Mouse (Mus musculus) limb, embryonic 12.5 days (tissue): ENCODE data around the gene Camsap3. TPM values are rescaled to one million over a fixed set of nuclear protein-coding genes. Genes with fewer than 3 reads are reported as not detected.
A peak's percentile ranks its signal among the peaks of the same experiment; 100 is the strongest.

Experiments
- ATAC-seq: fragments of 200-750 bp; cut with Nextera tagmentation; 2 replicates; pipeline ENCODE4 v1.8.0; 2017; ENCODE audit warnings: low read depth, moderate TSS enrichment; ENCODE audit not compliant: insufficient number of reproducible peaks, insufficient read depth, low FRiP score, low TSS enrichment
- H3K27ac ChIP-seq: fragments of 300-500 bp; sonication (generic); 2 replicates; pipeline ENCODE4 v1.5.1; 2016; ENCODE audit warnings: mild to moderate bottlenecking, moderate library complexity
- H3K27me3 ChIP-seq: fragments of 300-500 bp; sonication (generic); 2 replicates; pipeline ENCODE4 v1.6.1; 2016; ENCODE audit warnings: mild to moderate bottlenecking, moderate library complexity
- H3K36me3 ChIP-seq: fragments of 300-500 bp; sonication (generic); 2 replicates; pipeline ENCODE4 v1.6.1; 2016; ENCODE audit warnings: mild to moderate bottlenecking, moderate library complexity
- H3K4me1 ChIP-seq: fragments of 300-500 bp; sonication (generic); replicated peaks from 2 replicates; pipeline ENCODE4 v1.6.1; 2016
- H3K4me2 ChIP-seq: fragments of 300-500 bp; sonication (generic); 2 replicates; pipeline ENCODE4 v1.6.1; 2016; ENCODE audit warnings: mild to moderate bottlenecking, moderate library complexity
- H3K4me3 ChIP-seq: fragments of 300-500 bp; sonication (generic); replicated peaks from 2 replicates; pipeline ENCODE4 v1.5.1; 2016; ENCODE audit warnings: mild to moderate bottlenecking
- H3K9ac ChIP-seq: fragments of 300-500 bp; sonication (generic); replicated peaks from 2 replicates; pipeline ENCODE4 v1.6.1; 2016; ENCODE audit warnings: mild to moderate bottlenecking, moderate library complexity
- H3K9me3 ChIP-seq: fragments of 300-500 bp; sonication (generic); 2 replicates; pipeline ENCODE4 v1.6.1; 2016; ENCODE audit warnings: mild to moderate bottlenecking, moderate library complexity
- WGBS: fragments of 180-500 bp; shearing (Covaris S2); methylation state at CpG from one replicate; pipeline ENCODE4 v1.1.7; 2016; 5-methylcytosine and 5-hydroxymethylcytosine counted together
- polyA plus RNA-seq: library from polyadenylated mRNA; unstranded; fragments of >200 nt; fragmentation: Nextera tagmentation; extraction: Ambion mirVana; gene quantifications from 2 replicates; pipeline ENCODE4 v1.2.1, GENCODE M21; 2016

Camsap3 gene
- polyA plus RNA-seq, 1 experiment from 2014 or later: 7.0 TPM

DNA sequence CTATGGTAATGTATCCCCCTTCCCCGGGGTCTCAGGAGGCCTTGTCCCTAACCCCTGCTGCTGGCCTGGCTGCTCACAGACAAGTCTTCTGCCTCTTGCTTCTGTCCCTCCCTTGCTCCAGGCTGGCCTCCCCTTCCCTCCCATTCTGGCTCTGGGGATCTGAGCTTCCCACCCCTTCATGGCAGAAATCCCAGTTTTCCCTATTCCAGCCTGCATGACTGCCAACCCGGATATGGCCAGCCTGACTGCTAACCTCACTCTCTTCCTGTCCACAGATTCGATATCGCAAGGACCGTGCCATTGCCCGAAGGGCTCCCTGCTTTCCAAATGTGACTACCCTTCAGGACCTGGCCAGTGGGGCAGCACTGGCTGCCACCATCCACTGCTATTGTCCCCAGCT, 13.3 kb downstream of the Camsap3 start:
- no peak for ATAC-seq

DNA sequence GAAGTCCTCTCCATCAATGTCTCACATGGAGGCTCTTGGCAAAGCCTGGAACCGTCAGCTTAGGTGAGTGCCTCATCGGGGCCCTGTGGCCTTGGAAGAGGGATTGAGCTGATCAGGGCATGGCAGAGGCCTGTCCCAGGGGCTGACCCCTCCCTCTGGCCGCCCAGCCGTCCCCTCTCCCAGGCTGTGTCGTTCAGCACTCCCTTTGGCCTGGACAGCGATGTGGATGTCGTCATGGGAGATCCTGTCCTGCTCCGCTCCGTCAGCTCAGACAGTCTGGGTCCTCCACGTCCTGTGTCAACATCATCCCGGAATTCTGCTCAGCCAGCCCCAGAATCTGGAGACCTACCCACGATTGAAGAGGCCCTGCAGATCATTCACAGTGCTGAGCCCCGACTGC, 16.3 kb downstream of the Camsap3 start:
- Histone ChIP-seq H3K4me1 (no peaks in the 10 kb centered on the region), H3K4me2 (no peak overlapping the region), H3K4me3 (no peak overlapping the region), H3K27me3 (no peaks in the 10 kb centered on the region), H3K9me3 (no peaks in the 10 kb centered on the region), H3K27ac (no peak overlapping the region), H3K36me3 (peaks cover 86% of the 10 kb centered on the region), H3K9ac (no peak overlapping the region)
- no peak for ATAC-seq
- WGBS: 77% methylated on average over 13 of the region's 13 CpGs

More for the DNA sequence above, 13.3 kb downstream of the Camsap3 start:
- no peaks in the 10 kb centered on the region for H3K27me3 ChIP-seq
- no peaks in the 10 kb centered on the region for H3K4me1 ChIP-seq
- no peak overlapping the region for H3K9ac ChIP-seq
- 91% methylated on average over 6 of the region's 6 CpGs for WGBS
- H3K36me3 ChIP-seq: peaks cover 57% of the 10 kb centered on the region
- no peak overlapping the region for H3K4me2 ChIP-seq
- no peak overlapping the region for H3K4me3 ChIP-seq
- H3K27ac ChIP-seq: no peak overlapping the region
- H3K9me3 ChIP-seq: no peaks in the 10 kb centered on the region

DNA sequence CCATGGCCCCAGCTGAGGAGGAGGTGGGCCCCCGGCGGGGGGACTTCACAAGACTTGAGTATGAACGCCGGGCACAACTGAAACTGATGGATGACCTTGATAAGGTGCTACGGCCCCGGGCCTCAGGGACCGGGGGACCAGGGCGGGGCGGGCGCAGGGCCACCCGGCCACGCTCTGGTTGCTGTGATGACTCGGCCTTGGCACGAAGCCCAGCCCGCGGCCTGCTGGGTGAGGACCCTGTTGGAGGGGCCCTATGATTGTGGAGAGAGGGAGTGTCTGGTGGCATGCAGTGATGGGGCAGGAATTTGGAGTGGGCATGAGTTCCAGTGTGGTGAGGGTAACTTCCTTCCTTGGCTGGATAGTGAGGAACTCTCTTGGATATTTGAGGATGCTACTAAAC, 19.5 kb downstream of the Camsap3 start:
- Histone ChIP-seq H3K9me3 (no peaks in the 10 kb centered on the region), H3K27me3 (no peaks in the 10 kb centered on the region), H3K4me1 (no peaks in the 10 kb centered on the region), H3K36me3 (peaks cover 91% of the 10 kb centered on the region), H3K4me2 (no peak overlapping the region), H3K9ac (no peak overlapping the region), H3K4me3 (no peak overlapping the region), H3K27ac (no peak overlapping the region)
- no peak for ATAC-seq
- 88% methylated on average over 16 of the region's 16 CpGs for WGBS

DNA sequence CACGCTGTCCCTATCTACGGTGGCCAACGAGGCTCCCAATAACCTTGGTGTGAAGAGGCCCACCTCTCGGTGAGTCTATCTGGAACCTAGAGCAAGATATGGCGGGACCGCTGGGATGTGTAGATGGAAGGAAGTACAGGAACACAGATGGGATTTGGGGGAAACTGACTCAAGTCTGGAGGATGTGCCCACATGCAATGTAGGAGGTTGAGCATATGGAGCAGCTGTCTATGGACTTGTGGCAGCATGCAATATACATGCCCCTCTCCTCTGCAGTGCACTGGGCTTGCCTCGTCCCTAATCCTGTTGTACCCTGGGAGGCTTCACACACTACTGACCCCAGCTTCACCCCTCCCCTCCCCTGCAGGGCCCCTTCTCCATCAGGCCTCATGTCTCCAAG, 20.7 kb downstream of the Camsap3 start:
- no peak overlapping the region for H3K9ac ChIP-seq
- H3K4me2 ChIP-seq: no peak overlapping the region
- H3K4me3 ChIP-seq: no peak overlapping the region
- H3K27ac ChIP-seq: no peak overlapping the region
- no peaks in the 10 kb centered on the region for H3K27me3 ChIP-seq
- no peak for ATAC-seq
- H3K9me3 ChIP-seq: no peaks in the 10 kb centered on the region
- no peaks in the 10 kb centered on the region for H3K4me1 ChIP-seq
- WGBS: 94% methylated on average over 7 of the region's 7 CpGs
- H3K36me3 ChIP-seq: peaks cover 99% of the 10 kb centered on the region

DNA sequence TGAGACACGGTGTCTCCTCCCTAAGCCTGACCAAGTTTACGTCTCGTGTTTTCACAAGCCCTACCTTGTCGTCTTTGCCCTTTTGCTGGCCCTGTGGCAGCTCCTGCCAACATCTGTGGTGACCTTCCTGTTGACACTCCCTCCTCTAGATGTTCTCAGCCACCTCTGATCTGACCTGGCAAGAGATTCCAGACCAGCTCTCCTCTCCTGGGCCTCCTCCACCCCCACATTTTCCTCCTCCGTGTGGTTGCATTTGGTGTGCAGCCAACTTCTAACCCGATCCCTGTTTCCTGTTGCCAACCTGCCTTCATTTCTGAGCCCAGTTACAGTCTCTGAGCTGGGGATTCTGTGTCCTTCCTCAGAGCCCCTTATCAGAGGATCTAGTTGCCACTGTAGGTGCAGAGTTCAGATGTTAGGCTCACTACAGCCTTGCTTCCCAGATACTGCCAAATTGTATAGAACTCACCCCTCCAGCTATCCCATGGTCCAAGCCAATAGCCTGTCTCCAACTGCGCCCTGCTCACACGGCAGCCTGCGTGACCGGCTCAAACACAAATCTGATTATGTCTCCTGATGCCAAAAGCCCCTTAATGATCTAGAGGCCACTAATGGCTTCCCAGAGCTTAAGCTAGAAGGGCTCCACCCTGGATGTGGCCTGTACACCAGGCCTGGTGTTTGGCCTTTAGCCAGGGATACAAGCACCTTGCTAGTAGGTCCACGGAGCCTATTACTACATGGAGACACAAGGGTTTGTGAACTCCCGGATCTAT, 22.1 kb downstream of the Camsap3 start:
- no peak overlapping the region for H3K27ac ChIP-seq
- peaks cover 100% of the 10 kb centered on the region for H3K36me3 ChIP-seq
- no peaks in the 10 kb centered on the region for H3K27me3 ChIP-seq
- H3K9me3 ChIP-seq: no peaks in the 10 kb centered on the region
- 87% methylated on average over 12 of the region's 12 CpGs for WGBS
- no peak overlapping the region for H3K4me3 ChIP-seq
- no peak overlapping the region for H3K9ac ChIP-seq
- H3K4me1 ChIP-seq: no peaks in the 10 kb centered on the region
- H3K4me2 ChIP-seq: no peak overlapping the region
- no peak for ATAC-seq

DNA sequence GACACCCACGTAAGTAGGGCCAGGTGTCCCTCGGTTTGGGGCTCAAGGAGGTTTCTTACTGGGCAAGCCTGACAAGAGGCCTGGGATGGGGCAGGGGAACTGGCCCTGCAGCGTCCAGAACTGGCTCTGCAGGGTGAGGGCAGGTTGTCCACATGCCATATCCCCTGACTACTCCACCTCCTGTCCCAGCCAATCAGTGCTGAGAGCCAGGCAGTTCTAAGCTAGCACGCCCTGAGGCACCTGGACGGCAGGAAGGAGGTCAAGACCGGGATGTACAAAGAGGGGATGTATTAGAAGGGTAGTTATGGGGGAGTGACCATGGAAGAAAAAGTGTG, 22.7 kb downstream of the Camsap3 start:
- H3K4me1 ChIP-seq: no peaks in the 10 kb centered on the region
- H3K4me3 ChIP-seq: no peak overlapping the region
- H3K27ac ChIP-seq: no peak overlapping the region
- H3K9me3 ChIP-seq: no peaks in the 10 kb centered on the region
- 86% methylated on average over 6 of the region's 6 CpGs for WGBS
- no peak for ATAC-seq
- H3K9ac ChIP-seq: no peak overlapping the region
- no peaks in the 10 kb centered on the region for H3K27me3 ChIP-seq
- no peak overlapping the region for H3K4me2 ChIP-seq
- peaks cover 100% of the 10 kb centered on the region for H3K36me3 ChIP-seq

DNA sequence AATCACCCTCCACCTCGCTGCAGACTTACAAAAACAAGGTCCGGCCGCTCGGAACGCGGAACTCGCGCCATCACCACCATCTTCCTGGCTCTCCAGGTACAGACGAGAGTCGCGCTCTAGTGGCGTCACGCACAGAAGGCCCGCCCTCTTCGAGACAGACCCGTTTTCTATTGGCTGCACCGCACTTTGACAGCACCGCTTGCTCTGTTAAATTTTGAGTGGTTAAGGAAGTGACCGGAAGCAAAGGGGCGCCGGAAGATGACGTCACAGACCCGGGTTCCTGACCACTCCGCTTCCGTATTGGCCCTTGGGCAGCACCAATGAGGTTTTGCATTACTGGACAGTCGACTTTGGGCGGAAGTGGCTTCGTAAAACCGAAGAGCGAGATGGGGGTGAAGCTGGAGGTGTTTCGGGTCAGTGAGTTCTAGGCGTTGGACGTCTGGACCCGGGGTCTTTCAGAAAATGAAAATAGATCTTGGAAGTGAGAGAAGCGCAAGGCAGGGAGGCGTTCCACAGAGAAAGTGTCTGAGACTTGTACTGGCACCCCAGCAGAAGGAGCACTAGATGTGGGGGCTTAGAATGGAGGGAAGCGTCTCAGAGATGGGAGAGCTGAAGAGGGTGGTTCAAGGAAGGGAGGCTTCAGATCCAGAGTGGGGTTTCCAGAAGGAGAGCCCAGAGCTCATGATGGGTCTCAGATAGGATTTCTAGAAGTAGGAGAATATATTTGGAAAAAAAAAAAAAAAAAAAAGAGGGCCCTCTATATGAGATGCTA, 34.3 kb downstream of the Camsap3 start, which contains the start of the genes Xab2 and Pet100:
TSS of gene Xab2 (minus strand) at position 118 of the 772 bp plus-strand sequence.
TSS of gene Pet100 (plus strand) at position 350 of the 772 bp plus-strand sequence.
- no peaks in the 10 kb centered on the region for H3K27me3 ChIP-seq
- H3K9me3 ChIP-seq: no peaks in the 10 kb centered on the region
- no peak within 1 kb of the TSS for H3K27ac ChIP-seq
- H3K4me2 ChIP-seq: peak within 1 kb of the TSS; percentile 86
- H3K36me3 ChIP-seq: peaks cover 25% of the 10 kb centered on the region
- peak within 1 kb of the TSS; percentile 77 for H3K9ac ChIP-seq
- peak; percentile 97 for ATAC-seq
- WGBS: under 1% methylated on average over 37 of the region's 37 CpGs
- H3K4me1 ChIP-seq: peaks cover 20% of the 10 kb centered on the region
- peak within 1 kb of the TSS; percentile 87 for H3K4me3 ChIP-seq

DNA sequence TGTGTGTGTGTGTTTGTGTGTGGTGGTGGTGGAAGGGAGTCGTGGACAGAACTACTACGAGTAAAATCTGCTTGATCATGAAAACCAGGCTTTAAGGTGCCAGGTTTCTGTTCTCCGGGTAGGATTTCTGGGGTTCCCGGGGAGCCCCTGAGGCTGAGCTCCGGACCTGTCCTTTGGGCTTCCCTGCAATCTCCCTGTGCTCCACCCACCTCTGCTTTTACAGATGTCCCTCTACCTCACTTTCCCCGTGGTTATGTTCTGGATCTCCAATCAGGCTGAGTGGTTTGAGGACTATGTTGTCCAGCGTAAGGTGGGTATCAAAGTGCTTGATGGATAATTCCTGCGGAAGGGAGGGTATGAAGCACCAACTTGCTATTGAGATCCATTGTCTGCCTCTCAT, 35.0 kb downstream of the Camsap3 start:
- Histone ChIP-seq H3K27ac (no peak overlapping the region), H3K9me3 (no peaks in the 10 kb centered on the region), H3K27me3 (no peaks in the 10 kb centered on the region), H3K4me3 (peak overlapping the region; percentile 87), H3K9ac (peak overlapping the region; percentile 47; the same call in 1 of the 2 replicates), H3K4me1 (peaks cover 20% of the 10 kb centered on the region), H3K4me2 (peak overlapping the region; percentile 57), H3K36me3 (peaks cover 20% of the 10 kb centered on the region)
- ATAC-seq: no peak
- 62% methylated on average over 8 of the region's 8 CpGs for WGBS

DNA sequence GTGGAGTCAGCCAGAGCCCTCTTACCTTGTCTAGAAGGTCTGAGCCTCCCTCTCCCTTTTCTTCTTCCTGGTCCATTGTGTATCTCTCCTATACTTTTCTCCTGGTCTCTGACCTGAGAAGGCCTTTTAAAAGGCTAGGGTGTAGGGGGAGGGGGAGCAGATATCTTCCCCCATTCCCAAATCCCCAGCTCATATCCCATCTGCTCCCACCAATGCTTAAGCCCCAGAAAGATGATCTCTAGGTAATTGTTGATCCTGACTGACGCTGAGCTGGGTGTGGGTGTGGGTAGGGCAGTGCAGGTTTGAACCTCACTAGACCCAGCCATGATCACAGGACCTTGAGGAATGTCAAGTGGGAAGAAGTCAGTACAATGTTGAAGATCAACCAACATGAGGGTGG, 38.4 kb downstream of the Camsap3 start, which contains the start of gene Pcp2:
TSS of gene Pcp2 (minus strand) at position 101 of the 400 bp plus-strand sequence.
- Histone ChIP-seq H3K4me1 (peaks cover 9% of the 10 kb centered on the region), H3K4me3 (no peak within 1 kb of the TSS), H3K27me3 (peaks cover 18% of the 10 kb centered on the region), H3K9ac (no peak within 1 kb of the TSS), H3K27ac (no peak within 1 kb of the TSS), H3K9me3 (no peaks in the 10 kb centered on the region), H3K4me2 (no peak within 1 kb of the TSS), H3K36me3 (no peaks in the 10 kb centered on the region)
- no peak for ATAC-seq
- WGBS: 61% methylated on average over 1 of the region's 1 CpGs

DNA sequence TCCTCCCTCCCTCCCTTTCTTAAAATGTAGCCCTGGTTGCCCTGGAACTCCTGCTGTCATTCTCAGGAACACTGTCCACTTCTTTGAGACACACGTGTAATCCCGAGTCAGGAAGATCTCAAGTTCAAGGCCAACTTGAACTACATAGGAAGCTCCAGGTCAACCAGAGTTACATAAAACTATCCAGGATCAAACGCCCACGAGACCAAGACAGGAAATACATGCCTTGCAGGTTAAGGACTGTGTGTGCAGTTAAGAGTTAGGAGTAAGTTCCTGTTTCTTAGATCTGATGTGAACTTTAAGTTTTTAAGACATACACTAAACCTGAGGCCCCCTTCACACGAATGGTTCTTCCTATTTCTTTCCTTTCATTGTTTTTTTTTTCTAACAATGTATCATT, 39.9 kb downstream of the Camsap3 start:
- no peaks in the 10 kb centered on the region for H3K9me3 ChIP-seq
- no peak overlapping the region for H3K4me3 ChIP-seq
- H3K36me3 ChIP-seq: no peaks in the 10 kb centered on the region
- ATAC-seq: no peak
- 51% methylated on average over 5 of the region's 5 CpGs for WGBS
- H3K4me1 ChIP-seq: peaks cover 6% of the 10 kb centered on the region
- H3K9ac ChIP-seq: no peak overlapping the region
- H3K27me3 ChIP-seq: peaks cover 28% of the 10 kb centered on the region
- H3K4me2 ChIP-seq: no peak overlapping the region
- H3K27ac ChIP-seq: no peak overlapping the region

DNA sequence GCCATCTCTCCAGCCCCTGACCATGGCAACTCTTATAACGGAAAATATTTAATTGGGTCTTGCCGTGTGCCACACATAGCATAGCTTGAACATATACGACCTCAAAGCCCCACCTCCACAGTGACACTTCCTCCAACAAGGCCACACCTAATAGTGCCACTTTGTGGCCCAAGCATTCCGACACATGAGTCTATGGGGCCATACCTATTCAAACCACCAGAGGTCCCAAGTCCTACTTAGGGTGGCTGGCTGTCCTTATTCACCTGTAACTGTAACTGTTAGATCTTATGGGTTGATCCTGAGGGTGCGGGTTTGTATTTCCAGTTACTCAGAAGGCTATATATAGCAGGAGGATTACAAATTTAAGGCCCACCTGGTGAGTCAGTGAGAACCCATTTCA, 40.9 kb downstream of the Camsap3 start:
- no peak overlapping the region for H3K4me2 ChIP-seq
- whole genome bisulfite sequencing: 37% methylated on average over 5 of the region's 5 CpGs
- H3K27me3 ChIP-seq: peaks cover 28% of the 10 kb centered on the region
- no peak overlapping the region for H3K4me3 ChIP-seq
- no peak overlapping the region for H3K9ac ChIP-seq
- no peaks in the 10 kb centered on the region; the same call in 1 of the 2 replicates for H3K4me1 ChIP-seq
- H3K27ac ChIP-seq: no peak overlapping the region
- ATAC-seq: no peak
- H3K9me3 ChIP-seq: no peaks in the 10 kb centered on the region
- no peaks in the 10 kb centered on the region for H3K36me3 ChIP-seq
